Mouse (Mus musculus) liver, embryonic 11.5 days (tissue): ENCODE results near the gene Sprtn. TPM values are rescaled to one million over a fixed set of nuclear protein-coding genes. Genes with fewer than 3 reads are reported as not detected.

Source experiments
- ATAC-seq: fragments of 200-750 bp; cut with Nextera tagmentation; replicated peaks from 2 replicates; pipeline ENCODE4 v1.8.0; 2017; ENCODE audit warnings: moderate number of reproducible peaks, mild to moderate bottlenecking, moderate TSS enrichment, moderate library complexity; ENCODE audit not compliant: low FRiP score
- DNase-seq: peaks from one replicate; pipeline ENCODE4 v3.0.0-alpha.2; 2017; ENCODE audit warnings: low spot score
- H3K27ac ChIP-seq: fragments of 300-500 bp; sonication (generic); 2 replicates; pipeline ENCODE4 v1.5.1; 2014; ENCODE audit warnings: mild to moderate bottlenecking, low read depth, low read length, control low read depth
- H3K27me3 ChIP-seq: fragments of 300-500 bp; sonication (generic); replicated peaks from 2 replicates; pipeline ENCODE4 v1.6.1; 2014; ENCODE audit warnings: low read length, mixed read lengths; ENCODE audit not compliant: control insufficient read depth, insufficient read depth
- H3K36me3 ChIP-seq: fragments of 300-500 bp; sonication (generic); 2 replicates; pipeline ENCODE4 v1.6.1; 2014; ENCODE audit warnings: mild to moderate bottlenecking, low read length, moderate library complexity, mixed read lengths; ENCODE audit not compliant: control insufficient read depth, insufficient read depth
- H3K4me1 ChIP-seq: fragments of 300-500 bp; sonication (generic); replicated peaks from 2 replicates; pipeline ENCODE4 v1.6.1; 2014; ENCODE audit warnings: low read length, mixed read lengths; ENCODE audit not compliant: control insufficient read depth, insufficient read depth
- H3K4me2 ChIP-seq: fragments of 300-500 bp; sonication (generic); 2 replicates; pipeline ENCODE4 v1.6.1; 2014; ENCODE audit warnings: mild to moderate bottlenecking, control low read depth, moderate library complexity
- H3K4me3 ChIP-seq: fragments of 300-500 bp; sonication (generic); 2 replicates; pipeline ENCODE4 v1.5.1; 2014; ENCODE audit warnings: low read depth, low read length, control low read depth
- H3K9ac ChIP-seq: fragments of 300-500 bp; sonication (generic); 2 replicates; pipeline ENCODE4 v1.6.1; 2014; ENCODE audit warnings: low read depth, low read length, control low read depth
- H3K9me3 ChIP-seq: fragments of 300-500 bp; sonication (generic); 2 replicates; pipeline ENCODE4 v1.6.1; 2016; ENCODE audit warnings: low read length, inconsistent platforms, mixed read lengths; ENCODE audit not compliant: control insufficient read depth
- WGBS: fragments of 180-500 bp; shearing (Covaris S2); extraction: QIAGEN DNeasy Blood & Tissue Kit; methylation state at CpG from one replicate; pipeline ENCODE4 v1.1.7; 2014; 5-methylcytosine and 5-hydroxymethylcytosine counted together
- polyA plus RNA-seq: library from polyadenylated mRNA; unstranded; fragments of >200 nt; fragmentation: Nextera tagmentation; extraction: Ambion mirVana; gene quantifications from 2 replicates; pipeline ENCODE4 v1.2.1, GENCODE M21; 2014

Sprtn gene
- polyA plus RNA-seq, 1 experiment from 2014 or later, result 11.5 TPM

- ATAC-seq (no peak), DNase-seq (no peak)
- H3K4me1 ChIP-seq, result peaks cover 26% of the 10 kb centered on the region
- no peaks in the 10 kb centered on the region for H3K9me3 ChIP-seq
- no peak overlapping the region for H3K4me2 ChIP-seq
- no peaks in the 10 kb centered on the region for H3K27me3 ChIP-seq
- no peak overlapping the region for H3K4me3 ChIP-seq
- no peak overlapping the region for H3K27ac ChIP-seq
- no peak overlapping the region for H3K9ac ChIP-seq
- 54% methylated on average over 2 of the region's 2 CpGs for WGBS
- H3K36me3 ChIP-seq, result peaks cover 5% of the 10 kb centered on the region; the same call in 1 of the 2 replicates
These were observed 30.6 kb upstream of the Sprtn start for GRCm38 (mm10) chr8:124867126-124867525.

GRCm38 (mm10) chr8:124869708-124870107 lies 28.0 kb upstream of the Sprtn start:
- Histone ChIP-seq H3K4me2 (no peak overlapping the region), H3K9me3 (no peaks in the 10 kb centered on the region), H3K36me3 (peaks cover 17% of the 10 kb centered on the region), H3K27me3 (no peaks in the 10 kb centered on the region), H3K27ac (no peak overlapping the region), H3K4me3 (no peak overlapping the region), H3K4me1 (peaks cover 22% of the 10 kb centered on the region), H3K9ac (no peak overlapping the region)
- ATAC-seq (no peak), DNase-seq (no peak)
- 87% methylated on average over 6 of the region's 6 CpGs for WGBS

GRCm38 (mm10) chr8:124871474-124871873 lies 26.2 kb upstream of the Sprtn start:
- ATAC-seq, result no peak
- H3K4me1 ChIP-seq, result peaks cover 12% of the 10 kb centered on the region

GRCm38 (mm10) chr8:124872081-124872480 lies 25.6 kb upstream of the Sprtn start:
- peaks cover 27% of the 10 kb centered on the region for H3K36me3 ChIP-seq

More at GRCm38 (mm10) chr8:124871474-124871873, 26.2 kb upstream of the Sprtn start:
- H3K27me3 ChIP-seq, result no peaks in the 10 kb centered on the region
- WGBS, result 91% methylated on average over 7 of the region's 7 CpGs
- H3K9me3 ChIP-seq, result no peaks in the 10 kb centered on the region
- no peak overlapping the region for H3K9ac ChIP-seq
- peaks cover 22% of the 10 kb centered on the region for H3K36me3 ChIP-seq
- no peak overlapping the region for H3K4me3 ChIP-seq
- H3K27ac ChIP-seq, result no peak overlapping the region
- H3K4me2 ChIP-seq, result no peak overlapping the region
- no peak for DNase-seq

GRCm38 (mm10) chr8:124872690-124873089 lies 25.0 kb upstream of the Sprtn start:
- ATAC-seq (no peak), DNase-seq (no peak)
- Histone ChIP-seq H3K4me1 (no peaks in the 10 kb centered on the region; the same call in 1 of the 2 replicates), H3K27ac (no peak overlapping the region), H3K36me3 (peaks cover 30% of the 10 kb centered on the region), H3K9ac (no peak overlapping the region), H3K4me3 (no peak overlapping the region), H3K9me3 (no peaks in the 10 kb centered on the region), H3K4me2 (no peak overlapping the region), H3K27me3 (no peaks in the 10 kb centered on the region)
- 78% methylated on average over 5 of the region's 5 CpGs for WGBS

More at GRCm38 (mm10) chr8:124872081-124872480, 25.6 kb upstream of the Sprtn start:
- Histone ChIP-seq H3K4me2 (no peak overlapping the region), H3K27me3 (no peaks in the 10 kb centered on the region), H3K4me1 (peaks cover 6% of the 10 kb centered on the region), H3K27ac (no peak overlapping the region), H3K9ac (no peak overlapping the region), H3K9me3 (no peaks in the 10 kb centered on the region), H3K4me3 (no peak overlapping the region)
- DNase-seq (no peak), ATAC-seq (no peak; the same call in 1 of the 2 replicates)
- WGBS, result 91% methylated on average over 7 of the region's 7 CpGs

- H3K27me3 ChIP-seq, result no peaks in the 10 kb centered on the region
- H3K4me1 ChIP-seq, result no peaks in the 10 kb centered on the region
- H3K9ac ChIP-seq, result no peak overlapping the region
- WGBS, result 89% methylated on average over 5 of the region's 5 CpGs
- no peak for ATAC-seq
- no peak overlapping the region for H3K27ac ChIP-seq
- H3K9me3 ChIP-seq, result no peaks in the 10 kb centered on the region
- H3K4me3 ChIP-seq, result no peak overlapping the region
- DNase-seq, result no peak
- H3K36me3 ChIP-seq, result peaks cover 57% of the 10 kb centered on the region
- no peak overlapping the region for H3K4me2 ChIP-seq
These were observed 19.5 kb upstream of the Sprtn start for GRCm38 (mm10) chr8:124878141-124878540.

- no peak for DNase-seq
- Histone ChIP-seq H3K36me3 (peaks cover 59% of the 10 kb centered on the region), H3K27me3 (no peaks in the 10 kb centered on the region), H3K4me3 (no peak overlapping the region), H3K4me1 (no peaks in the 10 kb centered on the region), H3K27ac (no peak overlapping the region), H3K9ac (no peak overlapping the region), H3K9me3 (no peaks in the 10 kb centered on the region), H3K4me2 (no peak overlapping the region)
- no peak for ATAC-seq
- 80% methylated on average over 10 of the region's 10 CpGs for WGBS
These were observed 18.6 kb upstream of the Sprtn start for GRCm38 (mm10) chr8:124878946-124879526.

GRCm38 (mm10) chr8:124888385-124888784 lies 9.3 kb upstream of the Sprtn start:
- no peaks in the 10 kb centered on the region; the same call in 1 of the 2 replicates for H3K9me3 ChIP-seq
- H3K27ac ChIP-seq, result no peak overlapping the region
- WGBS, result 95% methylated on average over 5 of the region's 5 CpGs
- DNase-seq (no peak), ATAC-seq (no peak)
- no peak overlapping the region for H3K4me3 ChIP-seq
- no peak overlapping the region for H3K9ac ChIP-seq
- H3K4me2 ChIP-seq, result no peak overlapping the region
- no peaks in the 10 kb centered on the region for H3K4me1 ChIP-seq
- H3K27me3 ChIP-seq, result no peaks in the 10 kb centered on the region
- H3K36me3 ChIP-seq, result peaks cover 57% of the 10 kb centered on the region

GRCm38 (mm10) chr8:124892596-124892995 lies 5.1 kb upstream of the Sprtn start:
- DNase-seq (no peak), ATAC-seq (no peak)
- H3K4me3 ChIP-seq, result no peak overlapping the region
- peaks cover 35% of the 10 kb centered on the region for H3K36me3 ChIP-seq
- no peaks in the 10 kb centered on the region; the same call in 1 of the 2 replicates for H3K9me3 ChIP-seq
- no peak overlapping the region for H3K4me2 ChIP-seq
- 78% methylated on average over 3 of the region's 3 CpGs for WGBS
- no peaks in the 10 kb centered on the region for H3K27me3 ChIP-seq
- no peak overlapping the region for H3K27ac ChIP-seq
- H3K4me1 ChIP-seq, result peaks cover 10% of the 10 kb centered on the region
- no peak overlapping the region for H3K9ac ChIP-seq
